Mouse (Mus musculus) testis, adult 2 months (tissue): Measurements from ENCODE around the gene Npepps. TPM values are rescaled to one million over a fixed set of nuclear protein-coding genes. Genes with fewer than 3 reads are reported as not detected.
"Not testable (repeated sequence)": the region's sequence is repeated elsewhere in the genome, so short reads cannot be mapped to it uniquely, and the experiment has no call there.

Source experiments
- H3K27ac ChIP-seq: fragments of 200-500 bp; 2 replicates; pipeline ENCODE4 v1.5.1; 2012; ENCODE audit warnings: low read depth, low read length; ENCODE audit not compliant: control insufficient read depth, insufficient read depth
- H3K27me3 ChIP-seq: fragments of 200-500 bp; 2 replicates; pipeline ENCODE4 v1.6.1; 2012; ENCODE audit warnings: mild to moderate bottlenecking, low read length, moderate library complexity; ENCODE audit not compliant: control insufficient read depth, insufficient read depth
- H3K36me3 ChIP-seq: fragments of 200-500 bp; 2 replicates; pipeline ENCODE4 v1.6.1; 2012; ENCODE audit warnings: mild to moderate bottlenecking, low read length; ENCODE audit not compliant: control insufficient read depth, insufficient read depth
- H3K4me1 ChIP-seq: fragments of 200-500 bp; 2 replicates; pipeline ENCODE4 v1.6.1; 2012; ENCODE audit warnings: low read length; ENCODE audit not compliant: control insufficient read depth, insufficient read depth
- H3K4me3 ChIP-seq: fragments of 200-500 bp; 2 replicates; pipeline ENCODE4 v1.5.1; 2012; ENCODE audit warnings: low read depth, mild to moderate bottlenecking, low read length, moderate library complexity, mixed read lengths; ENCODE audit not compliant: control insufficient read depth
- CTCF ChIP-seq: fragments of 200-500 bp; IDR thresholded peaks from 2 replicates; pipeline ENCODE4 v1.5.1; 2012; ENCODE audit warnings: low read depth, mild to moderate bottlenecking, inconsistent platforms, low read length, moderate library complexity; ENCODE audit not compliant: control insufficient read depth, insufficient read depth, insufficient replicate concordance
- POLR2A ChIP-seq: fragments of 200-500 bp; IDR thresholded peaks from 2 replicates; pipeline ENCODE4 v1.6.1; 2012; ENCODE audit warnings: low read depth, mild to moderate bottlenecking, inconsistent platforms, low read length, moderate library complexity; ENCODE audit not compliant: control insufficient read depth
- polyA plus RNA-seq: library from polyadenylated mRNA; depleted of rRNA; stranded (reverse); fragments of >200 nt; gene quantifications from 2 replicates; pipeline ENCODE4 v1.2.3, GENCODE M21; 2012

The Npepps gene
- polyA plus RNA-seq, 1 experiment, result 50.1 TPM

DNA sequence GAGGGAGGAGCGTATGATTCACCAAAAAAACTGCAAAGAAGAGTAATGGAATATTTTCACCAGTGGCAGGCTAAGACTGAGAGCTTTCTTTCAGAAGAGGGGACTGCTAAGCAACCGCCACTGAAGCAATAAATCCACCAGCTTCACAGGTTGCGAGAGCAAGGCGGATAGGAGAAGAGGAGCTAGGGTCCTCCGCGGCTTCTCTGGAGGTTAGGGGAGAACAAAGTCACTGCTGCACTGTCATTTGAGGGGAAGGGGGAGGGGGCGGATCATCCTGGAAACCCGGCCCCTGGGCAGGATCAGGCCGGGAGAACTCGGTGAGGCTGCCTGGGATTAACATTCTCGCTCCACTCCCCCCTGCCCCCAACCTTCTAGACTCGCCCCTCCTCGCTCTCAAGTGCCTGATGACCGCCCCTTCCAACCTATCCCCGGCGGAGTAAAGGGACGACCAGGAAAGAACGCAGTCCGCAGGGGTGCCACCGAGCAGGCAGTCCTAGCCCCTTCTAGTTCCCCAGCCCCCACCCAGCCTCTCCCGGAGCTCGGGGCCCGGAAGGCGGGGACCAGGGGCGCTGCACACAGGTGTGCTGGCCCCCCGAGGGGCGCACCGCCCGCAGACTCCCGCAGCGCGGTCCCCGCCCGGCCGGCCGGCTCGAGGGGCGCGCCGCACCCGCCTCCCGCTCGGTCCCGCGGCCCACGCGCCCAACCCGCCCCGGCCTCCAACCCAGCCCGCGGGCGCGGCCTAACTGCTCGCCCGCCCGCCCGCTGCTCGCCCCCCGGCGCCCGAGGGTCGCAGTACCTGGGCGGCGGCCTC lies 828 bp downstream of the Npepps start:
- Histone ChIP-seq H3K36me3 (no peaks in the 10 kb centered on the region), H3K27ac (peak overlapping the region; percentile 99), H3K27me3 (no peaks in the 10 kb centered on the region), H3K4me3 (peak overlapping the region; percentile 100), H3K4me1 (peaks cover 12% of the 10 kb centered on the region)
- no peak for TF ChIP-seq CTCF
- no peak for TF ChIP-seq POLR2A

DNA sequence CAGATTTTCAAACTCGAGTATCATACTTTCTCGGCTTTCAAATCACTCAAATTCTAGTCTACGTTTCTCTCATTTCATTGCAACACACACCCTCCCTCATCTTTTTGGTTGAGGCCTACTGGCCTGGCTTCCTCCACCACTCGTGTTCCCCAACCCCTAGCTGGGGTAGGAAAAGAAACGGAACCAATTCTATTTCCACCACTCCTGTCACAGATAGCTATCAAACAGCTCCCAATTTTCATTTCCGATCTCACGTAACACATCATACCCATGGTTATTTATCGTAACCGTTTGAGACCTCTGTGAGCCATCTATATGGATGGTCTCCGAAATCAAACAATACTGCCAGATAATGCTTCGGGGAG lies 1.4 kb downstream of the Npepps start:
- peak overlapping the region; percentile 99 for H3K27ac ChIP-seq
- TF ChIP-seq CTCF (no peak), POLR2A (no peak)
- no peaks in the 10 kb centered on the region for H3K36me3 ChIP-seq
- no peaks in the 10 kb centered on the region for H3K27me3 ChIP-seq
- H3K4me3 ChIP-seq, result peak overlapping the region; percentile 100; the same call in 1 of the 2 replicates
- peaks cover 12% of the 10 kb centered on the region for H3K4me1 ChIP-seq

- Histone ChIP-seq H3K4me1 (peaks cover 12% of the 10 kb centered on the region), H3K27ac (no peak overlapping the region), H3K4me3 (no peak overlapping the region; the same call in 1 of the 2 replicates), H3K27me3 (no peaks in the 10 kb centered on the region), H3K36me3 (no peaks in the 10 kb centered on the region)
- TF ChIP-seq CTCF (no peak), POLR2A (no peak)
Measured at GRCm38 (mm10) chr11:97278456-97278855, 2.0 kb downstream of the Npepps start.

DNA sequence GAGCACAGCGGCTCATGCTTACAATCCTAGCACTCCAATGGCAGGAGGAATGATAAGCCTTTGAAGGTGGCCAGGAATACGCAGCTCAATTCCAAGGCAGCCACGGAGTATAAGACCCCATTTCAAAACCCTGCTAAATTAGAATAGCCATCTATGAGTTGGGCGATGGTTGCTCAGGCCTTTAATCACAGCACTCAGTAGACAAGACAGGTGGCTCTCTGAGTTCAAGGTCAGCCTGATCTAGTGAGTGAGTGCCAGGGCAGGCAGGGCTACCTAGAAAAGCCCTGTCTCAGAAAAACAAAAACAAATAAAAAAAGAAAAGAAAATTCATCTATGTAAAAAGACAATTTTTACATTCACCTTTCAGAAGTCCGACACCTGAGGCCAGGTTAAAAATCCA lies 3.3 kb downstream of the Npepps start:
- H3K4me3 ChIP-seq, result no peak overlapping the region
- TF ChIP-seq POLR2A (no peak), CTCF (no peak)
- H3K36me3 ChIP-seq, result no peaks in the 10 kb centered on the region
- H3K27me3 ChIP-seq, result no peaks in the 10 kb centered on the region
- peaks cover 12% of the 10 kb centered on the region for H3K4me1 ChIP-seq
- no peak overlapping the region for H3K27ac ChIP-seq

- Histone ChIP-seq H3K4me3 (no peak overlapping the region), H3K4me1 (peaks cover 10% of the 10 kb centered on the region), H3K27me3 (no peaks in the 10 kb centered on the region), H3K27ac (no peak overlapping the region), H3K36me3 (no peaks in the 10 kb centered on the region)
- TF ChIP-seq POLR2A (no peak), CTCF (no peak)
Measured at GRCm38 (mm10) chr11:97276019-97276418, 4.4 kb downstream of the Npepps start.

GRCm38 (mm10) chr11:97275349-97275748 lies 5.1 kb downstream of the Npepps start:
- Histone ChIP-seq H3K4me3 (no peak overlapping the region), H3K27ac (no peak overlapping the region), H3K4me1 (peaks cover 9% of the 10 kb centered on the region; the same call in 1 of the 2 replicates), H3K36me3 (no peaks in the 10 kb centered on the region), H3K27me3 (no peaks in the 10 kb centered on the region)
- TF ChIP-seq CTCF, result no peak
- no peak for TF ChIP-seq POLR2A

GRCm38 (mm10) chr11:97274947-97275346 lies 5.5 kb downstream of the Npepps start:
- not testable (repeated sequence) for H3K36me3 ChIP-seq, H3K4me3 ChIP-seq, H3K27me3 ChIP-seq, H3K27ac ChIP-seq, H3K4me1 ChIP-seq
